Mouse (Mus musculus) gonadal fat pad, adult 2 months (tissue): ENCODE measurements around the gene Prr5l. TPM values are rescaled to one million over a fixed set of nuclear protein-coding genes. Genes with fewer than 3 reads are reported as not detected.
A peak's percentile ranks its signal among the peaks of the same experiment; 100 is the strongest.

Experiments used
- DNase-seq: peaks from one replicate; pipeline ENCODE4 v3.0.0-alpha.2; 2012; ENCODE audit warnings: low read depth
- polyA plus RNA-seq: library from polyadenylated mRNA; depleted of rRNA; stranded (reverse); fragments of >200 nt; gene quantifications from 2 replicates; pipeline ENCODE4 v1.2.3, GENCODE M21; 2012

Gene Prr5l
- polyA plus RNA-seq, 1 experiment = 5.8 TPM

DNA sequence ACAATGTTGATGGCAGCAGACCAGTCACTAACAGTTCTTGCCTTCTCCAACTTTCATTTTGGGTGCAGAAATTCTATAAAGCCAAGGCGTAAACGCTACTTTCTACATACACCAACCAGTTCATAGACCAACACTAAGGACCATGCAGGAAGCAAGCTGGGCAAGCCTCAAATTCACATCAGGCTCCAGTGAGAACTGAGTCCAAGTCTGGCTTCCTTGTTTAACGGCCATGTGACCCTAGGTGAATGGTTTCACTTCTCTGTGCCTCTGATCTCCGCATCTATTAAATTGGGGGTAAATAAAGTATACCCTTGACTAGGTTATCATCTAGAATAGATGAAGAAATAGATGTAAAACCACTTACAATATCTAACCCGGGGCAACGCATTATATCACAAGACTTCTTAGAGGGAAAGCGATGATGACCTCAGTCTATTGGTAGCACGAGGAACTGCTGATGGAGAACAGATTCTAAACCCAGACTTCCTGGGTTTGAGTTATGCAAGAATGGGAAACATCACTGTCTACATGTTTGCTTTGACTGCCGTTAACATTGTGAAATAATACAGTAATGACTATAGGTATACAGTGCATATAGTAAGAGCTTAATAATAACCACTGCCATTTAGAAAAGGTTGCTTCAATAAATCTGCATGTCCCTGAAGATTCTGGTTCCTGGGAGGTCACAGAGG, 1.2 kb downstream of the Prr5l start:
- DNase-seq = no peak

DNA sequence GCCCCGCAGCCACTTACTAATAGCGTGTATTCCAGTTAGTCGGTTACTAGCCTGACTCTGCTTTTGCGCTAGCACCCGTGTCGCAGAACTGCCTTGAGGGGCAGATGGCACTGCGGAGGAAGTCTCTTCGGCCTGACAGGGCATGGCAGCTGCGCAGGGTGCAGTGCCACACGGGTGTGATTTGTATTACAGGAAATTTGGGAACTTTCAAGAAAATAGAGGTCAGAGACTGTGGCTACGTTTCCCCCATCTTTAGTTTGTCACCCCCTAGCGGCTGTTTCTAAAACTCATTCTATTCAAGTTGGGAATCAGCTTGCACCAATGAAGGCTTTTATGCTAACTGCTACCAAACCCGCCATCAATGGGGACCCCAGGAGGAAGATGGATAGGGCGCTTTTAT, 11.6 kb downstream of the Prr5l start:
- DNase-seq = no peak

GRCm38 (mm10) chr2:101868683-101869082, 14.1 kb downstream of the Prr5l start:
- peak; percentile 45 for DNase-seq

DNA sequence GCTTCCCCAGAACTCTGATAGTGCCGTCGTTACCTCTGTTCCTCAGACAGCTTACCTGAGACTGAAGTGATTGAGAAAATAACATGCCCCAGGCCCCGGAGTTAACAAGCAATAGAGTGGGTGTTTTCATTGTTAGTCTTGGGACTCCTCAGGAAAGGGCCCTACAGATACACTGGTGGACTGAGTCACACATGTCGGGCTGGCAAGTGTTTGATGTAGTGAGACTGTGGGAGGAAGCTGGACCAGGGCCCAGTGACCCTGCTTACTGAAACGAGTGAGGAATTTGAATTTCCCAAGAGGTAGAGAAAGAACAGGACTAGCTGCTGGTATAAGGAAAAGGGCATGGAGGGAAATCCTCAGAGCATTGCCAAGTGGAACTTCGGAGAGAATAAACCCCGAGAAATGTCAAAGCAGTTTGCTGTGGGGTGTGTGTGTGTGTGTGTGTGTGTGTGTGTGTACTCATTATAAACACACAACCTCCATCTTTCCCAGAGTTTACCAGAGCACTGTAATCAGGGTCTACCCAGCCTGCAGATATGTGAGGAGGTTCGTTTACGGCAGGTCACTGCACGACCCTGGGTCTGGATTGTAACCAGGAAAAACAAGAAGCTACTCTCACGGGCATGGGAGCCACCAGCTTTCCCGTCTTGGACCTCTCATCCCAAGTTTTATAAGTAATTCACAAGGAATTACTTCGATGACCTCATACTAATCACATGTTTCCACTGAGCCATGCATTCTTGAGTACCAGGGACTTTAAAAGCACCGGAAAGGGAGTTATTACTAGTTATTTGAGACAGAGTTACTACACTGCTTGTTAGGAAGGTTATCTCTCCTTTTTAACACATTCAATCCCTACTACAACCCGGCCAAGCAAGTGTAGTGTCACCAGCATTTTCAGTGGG, 20.4 kb downstream of the Prr5l start:
- DNase-seq = peak; percentile 99

GRCm38 (mm10) chr2:101860920-101861485, 21.8 kb downstream of the Prr5l start:
- DNase-seq = no peak

DNA sequence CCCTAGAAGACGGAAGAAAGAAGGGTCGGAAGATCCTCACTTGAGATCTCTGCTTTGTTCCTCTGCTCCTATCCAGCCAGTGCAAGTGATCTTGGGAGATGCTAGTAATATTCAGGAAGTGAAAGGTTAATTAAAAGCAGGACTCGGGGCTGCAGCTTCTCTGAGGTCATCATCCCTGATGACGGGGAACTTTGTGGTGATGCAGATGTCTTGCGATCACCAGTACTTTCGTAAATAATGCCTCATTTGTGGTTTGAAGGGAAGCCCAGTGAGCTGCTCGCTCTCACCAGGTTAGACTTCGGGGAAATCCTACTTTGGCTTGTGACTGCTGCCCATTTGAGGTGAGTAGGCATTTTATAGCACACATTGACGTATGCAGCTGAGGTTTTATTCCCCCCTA, 26.7 kb downstream of the Prr5l start:
- DNase-seq = no peak

DNA sequence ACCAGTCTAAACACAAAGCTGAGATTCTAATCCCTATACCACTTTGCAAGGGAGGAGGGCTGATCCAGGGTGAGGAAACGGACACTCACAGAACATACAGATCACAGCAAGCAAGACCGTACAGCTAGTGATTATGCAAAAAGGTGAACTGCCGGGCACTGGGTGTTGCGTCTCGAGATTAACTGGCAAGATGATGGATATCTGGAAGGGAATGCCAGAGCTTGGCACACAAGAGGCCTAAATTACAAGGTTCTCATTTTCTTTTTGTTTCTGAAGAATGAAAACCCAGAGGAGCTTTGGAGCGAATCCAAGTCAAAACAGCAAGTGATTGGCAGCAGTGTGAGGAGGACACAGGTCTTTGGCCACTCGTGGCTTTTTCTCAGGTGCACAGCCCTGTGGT, 28.0 kb downstream of the Prr5l start:
- peak; percentile 74 for DNase-seq

DNA sequence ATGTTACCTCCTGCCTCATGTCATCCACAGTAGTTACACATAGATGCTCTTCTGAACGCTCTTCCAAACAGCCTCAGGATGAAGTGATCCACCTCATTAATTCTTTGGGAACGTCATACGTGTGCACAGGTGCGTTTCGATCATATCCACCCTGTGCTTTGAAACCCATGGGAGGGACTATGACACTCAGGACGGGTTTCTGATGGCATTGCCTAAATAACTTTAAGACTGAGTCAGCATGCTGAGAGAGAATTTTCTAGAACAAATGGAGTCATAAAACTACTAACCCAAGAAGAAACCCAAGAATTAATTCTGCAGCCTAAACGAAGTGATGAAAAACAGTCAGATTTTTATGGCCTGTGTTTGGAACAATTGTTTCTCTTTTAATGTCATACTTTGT, 40.1 kb downstream of the Prr5l start:
- no peak for DNase-seq

DNA sequence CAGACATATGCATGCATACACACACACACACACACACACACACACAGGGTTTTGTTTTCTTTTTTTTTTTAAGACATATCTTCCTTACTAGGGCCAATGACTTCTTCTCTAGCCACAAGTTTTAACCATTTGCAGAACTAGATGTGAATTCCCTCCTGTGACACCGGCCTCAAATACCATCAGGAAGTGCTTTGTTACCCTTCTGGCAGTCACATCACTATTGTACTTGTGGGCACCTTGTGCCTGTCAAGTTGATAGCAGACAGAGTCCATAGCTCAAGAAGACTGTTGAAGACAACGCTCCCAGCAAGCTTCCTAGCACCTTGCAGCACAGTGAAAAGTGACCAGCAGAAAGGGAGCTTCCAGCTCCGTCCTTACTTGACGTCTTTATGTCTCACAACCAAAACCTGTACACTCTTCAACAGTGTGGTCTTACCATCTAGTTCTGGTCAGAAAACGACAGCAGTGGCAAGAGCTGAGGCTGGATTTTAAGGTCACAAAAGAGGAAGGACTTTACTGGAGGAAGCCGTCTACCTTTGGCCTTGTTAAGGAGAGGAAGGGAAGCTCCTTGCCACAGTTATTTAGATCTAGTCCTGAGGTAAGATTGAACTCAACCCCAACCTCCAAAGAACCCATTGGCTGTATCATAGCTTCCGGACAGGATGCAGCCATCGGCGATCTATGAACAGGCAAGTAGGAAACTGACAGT, 47.9 kb downstream of the Prr5l start:
- no peak for DNase-seq

DNA sequence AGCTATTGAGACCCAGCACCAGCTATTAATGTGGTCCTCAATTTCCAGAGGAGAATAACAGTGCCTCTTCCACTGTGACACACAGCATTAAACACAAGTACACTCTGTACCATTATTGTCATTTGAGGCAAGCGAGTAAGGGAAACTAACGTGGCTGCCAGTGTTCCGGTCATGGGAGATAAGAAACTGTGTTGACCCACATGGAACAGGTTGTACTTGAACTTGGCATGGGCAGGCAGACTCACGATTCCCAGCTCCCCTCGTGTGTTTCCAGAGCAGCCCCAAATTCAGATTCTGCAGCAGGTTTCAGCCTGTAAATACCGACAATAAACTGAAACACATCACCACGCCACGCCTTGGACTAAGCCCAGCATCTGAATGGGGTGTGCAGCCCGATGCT, 50.5 kb downstream of the Prr5l start:
- no peak for DNase-seq

DNA sequence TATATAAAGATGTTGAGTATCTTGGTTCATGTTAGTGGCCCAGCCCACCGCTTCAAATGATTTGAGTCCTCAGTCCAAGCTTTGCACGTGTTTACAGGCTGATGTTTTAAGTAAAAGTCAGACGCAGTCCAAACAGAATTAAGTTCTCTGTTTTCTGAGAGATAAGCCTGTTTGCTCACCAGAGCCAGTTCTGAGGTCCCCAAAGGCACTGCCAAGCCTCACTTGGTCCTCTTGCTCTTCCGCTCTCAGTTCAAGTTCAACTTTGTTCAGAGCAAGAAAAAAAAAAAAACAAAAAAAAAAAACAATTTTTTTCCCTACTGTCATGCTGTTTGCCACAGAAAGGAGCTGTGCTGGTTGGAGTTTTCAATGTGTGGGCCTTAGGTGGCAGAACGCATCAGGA, 51.0 kb downstream of the Prr5l start:
- DNase-seq = no peak

DNA sequence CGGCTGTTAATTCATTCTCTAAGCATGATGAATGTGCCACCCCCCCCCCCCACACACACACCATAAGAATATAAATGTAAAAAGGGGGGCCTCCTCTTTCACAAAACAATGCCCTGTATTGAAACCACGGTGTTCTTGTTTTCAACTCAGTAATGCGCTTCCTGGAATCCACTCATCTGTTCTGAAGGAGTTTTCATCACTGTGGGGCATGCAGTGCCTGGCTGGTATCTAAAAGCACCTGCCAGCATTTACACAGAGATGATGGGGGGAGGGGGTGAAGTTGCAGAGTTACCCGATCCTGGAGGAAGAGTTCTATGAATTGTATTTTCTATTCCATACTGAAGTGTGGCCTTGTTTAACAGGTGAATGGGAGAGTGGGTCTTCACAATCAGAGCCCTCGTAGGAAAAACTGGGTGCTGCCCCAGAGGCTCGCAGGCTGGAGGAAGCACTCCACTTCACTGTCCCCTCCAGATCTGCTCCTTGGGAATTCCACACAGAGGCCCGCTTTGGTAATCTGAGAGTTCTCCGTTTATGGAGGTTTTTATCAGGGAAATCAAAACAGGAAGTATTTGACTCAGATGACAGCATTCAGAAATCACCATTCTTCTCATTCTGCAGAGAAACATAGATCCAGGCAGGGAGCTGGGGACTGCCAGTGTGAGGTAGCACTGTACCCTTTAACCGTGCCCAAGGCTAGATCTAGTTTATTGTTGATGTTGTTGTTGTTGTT, 52.5 kb downstream of the Prr5l start:
- DNase-seq = no peak

GRCm38 (mm10) chr2:101829013-101829412, 53.8 kb downstream of the Prr5l start:
- no peak for DNase-seq

- no peak for DNase-seq
Observed at GRCm38 (mm10) chr2:101828057-101828643, 54.7 kb downstream of the Prr5l start.

- no peak for DNase-seq
Observed at GRCm38 (mm10) chr2:101827626-101828025, 55.2 kb downstream of the Prr5l start.

GRCm38 (mm10) chr2:101826950-101827600, 55.8 kb downstream of the Prr5l start:
- DNase-seq = no peak

DNA sequence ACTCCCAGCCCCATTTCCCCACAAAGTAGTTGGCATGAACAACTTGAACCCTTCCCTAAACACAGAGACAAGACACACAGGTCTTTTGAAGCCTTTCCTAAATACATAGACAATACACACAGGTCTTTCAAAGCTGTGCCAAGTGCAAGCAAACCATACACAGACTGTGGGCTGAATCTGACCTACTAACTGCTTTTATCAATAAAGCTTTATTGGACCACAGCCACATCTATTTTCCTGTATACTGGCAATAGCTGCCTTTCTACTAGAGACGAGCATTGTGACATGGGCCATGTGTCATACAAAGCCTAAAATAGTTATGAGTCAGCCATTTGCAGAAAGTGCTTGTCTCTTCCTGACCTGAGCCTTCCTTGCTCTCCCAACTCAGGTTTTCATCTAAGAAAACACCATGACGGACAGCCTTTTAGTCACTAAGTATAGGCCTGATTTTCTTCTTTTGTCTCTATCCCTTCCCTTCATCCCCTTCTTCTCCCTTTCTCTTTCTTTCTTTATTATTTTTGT, 56.6 kb downstream of the Prr5l start:
- DNase-seq = no peak

- no peak for DNase-seq
Observed at GRCm38 (mm10) chr2:101825226-101826120, 57.4 kb downstream of the Prr5l start.

- no peak for DNase-seq
Observed at GRCm38 (mm10) chr2:101823821-101824220, 59.0 kb downstream of the Prr5l start.
